Mouse (Mus musculus): Measurements from ENCODE around the gene Bricd5.

GRCm38 (mm10) chr17:24505286-24505955, 31.7 kb downstream of the Bricd5 start:
- TF ChIP-seq CTCF (IDR thresholded peaks at IDR 0.05; ENCODE audit: low read depth, low read length) (no peak), POLR2A (IDR thresholded peaks at IDR 0.05; ENCODE audit: borderline replicate concordance, low read depth, low read length) (no peak)

All from bone marrow macrophage, adult 2 months (primary cell).